Mouse (Mus musculus) limb, embryonic 14.5 days (tissue): ENCODE measurements around the gene Runx1. TPM values are rescaled to one million over a fixed set of nuclear protein-coding genes. Genes with fewer than 3 reads are reported as not detected.
A peak's percentile ranks its signal among the peaks of the same experiment; 100 is the strongest.

Experiments
- ATAC-seq: fragments of 200-750 bp; cut with Nextera tagmentation; 2 replicates; pipeline ENCODE4 v1.8.0; 2017; ENCODE audit warnings: low read depth, moderate number of reproducible peaks, moderate TSS enrichment; ENCODE audit not compliant: low FRiP score
- DNase-seq: peaks from one replicate; pipeline ENCODE4 v3.0.0-alpha.2; 2015; ENCODE audit warnings: low spot score
- H3K27ac ChIP-seq: fragments of 300-500 bp; sonication (generic); replicated peaks from 2 replicates; pipeline ENCODE4 v1.5.1; 2014; ENCODE audit warnings: low read depth, mild to moderate bottlenecking, low read length, moderate library complexity, mixed read lengths
- H3K27me3 ChIP-seq: fragments of 300-500 bp; sonication (generic); 2 replicates; pipeline ENCODE4 v1.6.1; 2014; ENCODE audit warnings: low read length, mixed read lengths; ENCODE audit not compliant: control insufficient read depth, insufficient read depth
- H3K36me3 ChIP-seq: fragments of 300-500 bp; sonication (generic); 2 replicates; pipeline ENCODE4 v1.6.1; 2014; ENCODE audit warnings: mild to moderate bottlenecking, low read length, moderate library complexity, mixed read lengths; ENCODE audit not compliant: control insufficient read depth, insufficient read depth
- H3K4me1 ChIP-seq: fragments of 300-500 bp; sonication (generic); 2 replicates; pipeline ENCODE4 v1.6.1; 2014; ENCODE audit warnings: antibody characterized with exemption, low read length, mixed read lengths; ENCODE audit not compliant: control insufficient read depth, insufficient read depth
- H3K4me2 ChIP-seq: fragments of 300-500 bp; sonication (generic); replicated peaks from 2 replicates; pipeline ENCODE4 v1.6.1; 2014; ENCODE audit warnings: low read depth, mild to moderate bottlenecking, low read length, moderate library complexity; ENCODE audit not compliant: severe bottlenecking
- H3K4me3 ChIP-seq: fragments of 300-500 bp; sonication (generic); replicated peaks from 2 replicates; pipeline ENCODE4 v1.5.1; 2014; ENCODE audit warnings: low read length
- H3K9ac ChIP-seq: fragments of 300-500 bp; sonication (generic); 2 replicates; pipeline ENCODE4 v1.6.1; 2014; ENCODE audit warnings: mild to moderate bottlenecking, low read depth, low read length, moderate library complexity; ENCODE audit not compliant: severe bottlenecking
- H3K9me3 ChIP-seq: fragments of 300-500 bp; sonication (generic); 2 replicates; pipeline ENCODE4 v1.6.1; 2016; ENCODE audit warnings: low read length; ENCODE audit not compliant: control insufficient read depth
- POLR2A ChIP-seq: fragments of 200-500 bp; IDR thresholded peaks from 2 replicates; pipeline ENCODE4 v1.8.0; 2012; ENCODE audit warnings: inconsistent platforms, mild to moderate bottlenecking, moderate library complexity, borderline replicate concordance; ENCODE audit not compliant: insufficient read depth, insufficient read length; ENCODE audit errors: extremely low read depth
- WGBS: fragments of 180-500 bp; shearing (Covaris S2); extraction: QIAGEN DNeasy Blood & Tissue Kit; methylation state at CpG from one replicate; pipeline ENCODE4 v1.1.7; 2014; 5-methylcytosine and 5-hydroxymethylcytosine counted together
- polyA plus RNA-seq, 2 experiments: library from polyadenylated mRNA; depleted of rRNA in 1 of 2; stranded (reverse) in 1 of 2; unstranded in 1 of 2; fragments of >200 nt; fragmentation: Nextera tagmentation in 1 of 2; extraction: Ambion mirVana in 1 of 2; gene quantifications; 2 replicates each; pipeline versions ENCODE4 v1.2.1 to v1.2.3; 2012 to 2014

Gene Runx1
- polyA plus RNA-seq, 2 experiments, result 5.2 to 5.5 TPM

- H3K9me3 ChIP-seq, result no peaks in the 10 kb centered on the region
- WGBS, result 12% methylated on average over 58 of the region's 64 CpGs
- H3K4me2 ChIP-seq, result peak overlapping the region; percentile 65
- no peak for TF ChIP-seq POLR2A
- peak overlapping the region; percentile 57 for H3K9ac ChIP-seq
- DNase-seq, result no peak
- H3K27ac ChIP-seq, result no peak overlapping the region
- H3K27me3 ChIP-seq, result no peaks in the 10 kb centered on the region
- peaks cover 20% of the 10 kb centered on the region for H3K4me1 ChIP-seq
- H3K36me3 ChIP-seq, result no peaks in the 10 kb centered on the region
- peak; percentile 46 for ATAC-seq
- H3K4me3 ChIP-seq, result peak overlapping the region; percentile 41
Measured at GRCm38 (mm10) chr16:92605606-92606490, 220.1 kb downstream of the Runx1 start.

- no peak overlapping the region for H3K4me2 ChIP-seq
- H3K27ac ChIP-seq, result no peak overlapping the region
- no peak for DNase-seq
- H3K4me3 ChIP-seq, result no peak overlapping the region
- ATAC-seq, result no peak
- no peaks in the 10 kb centered on the region for H3K27me3 ChIP-seq
- H3K9me3 ChIP-seq, result no peaks in the 10 kb centered on the region
- WGBS, result 76% methylated on average over 11 of the region's 11 CpGs
- H3K9ac ChIP-seq, result no peak overlapping the region
- no peaks in the 10 kb centered on the region for H3K36me3 ChIP-seq
- peaks cover 13% of the 10 kb centered on the region for H3K4me1 ChIP-seq
- TF ChIP-seq POLR2A, result no peak
Measured at GRCm38 (mm10) chr16:92602504-92602903, 223.4 kb downstream of the Runx1 start.

GRCm38 (mm10) chr16:92601270-92601826 is 224.6 kb downstream of the Runx1 start:
- H3K27me3 ChIP-seq, result no peaks in the 10 kb centered on the region
- no peak for ATAC-seq
- DNase-seq, result no peak
- no peaks in the 10 kb centered on the region for H3K36me3 ChIP-seq
- H3K27ac ChIP-seq, result no peak overlapping the region
- H3K9me3 ChIP-seq, result no peaks in the 10 kb centered on the region
- no peak overlapping the region for H3K9ac ChIP-seq
- H3K4me2 ChIP-seq, result no peak overlapping the region
- peaks cover 13% of the 10 kb centered on the region for H3K4me1 ChIP-seq
- H3K4me3 ChIP-seq, result no peak overlapping the region
- 79% methylated on average over 9 of the region's 9 CpGs for WGBS
- TF ChIP-seq POLR2A, result no peak

GRCm38 (mm10) chr16:92599451-92599850 is 226.5 kb downstream of the Runx1 start:
- no peak overlapping the region for H3K27ac ChIP-seq
- no peak overlapping the region for H3K4me2 ChIP-seq
- no peak overlapping the region for H3K4me3 ChIP-seq
- H3K27me3 ChIP-seq, result no peaks in the 10 kb centered on the region
- H3K9me3 ChIP-seq, result no peaks in the 10 kb centered on the region
- WGBS, result 34% methylated on average over 11 of the region's 11 CpGs
- no peak overlapping the region for H3K9ac ChIP-seq
- no peak for ATAC-seq
- no peaks in the 10 kb centered on the region for H3K36me3 ChIP-seq
- peaks cover 6% of the 10 kb centered on the region; the same call in 1 of the 2 replicates for H3K4me1 ChIP-seq
- no peak for DNase-seq
- no peak for TF ChIP-seq POLR2A

- Histone ChIP-seq H3K4me1 (peaks cover 6% of the 10 kb centered on the region; the same call in 1 of the 2 replicates), H3K9ac (no peak overlapping the region), H3K27me3 (no peaks in the 10 kb centered on the region), H3K36me3 (no peaks in the 10 kb centered on the region), H3K4me3 (no peak overlapping the region), H3K4me2 (no peak overlapping the region), H3K9me3 (no peaks in the 10 kb centered on the region), H3K27ac (no peak overlapping the region)
- 79% methylated on average over 11 of the region's 11 CpGs for WGBS
- ATAC-seq (no peak), DNase-seq (no peak)
- TF ChIP-seq POLR2A, result no peak
Measured at GRCm38 (mm10) chr16:92597655-92598054, 228.3 kb downstream of the Runx1 start.
